Mouse (Mus musculus): ENCODE data around the gene Ppil2.
A peak's percentile ranks its signal among the peaks of the same experiment; 100 is the strongest.

Ppil2 gene

DNA sequence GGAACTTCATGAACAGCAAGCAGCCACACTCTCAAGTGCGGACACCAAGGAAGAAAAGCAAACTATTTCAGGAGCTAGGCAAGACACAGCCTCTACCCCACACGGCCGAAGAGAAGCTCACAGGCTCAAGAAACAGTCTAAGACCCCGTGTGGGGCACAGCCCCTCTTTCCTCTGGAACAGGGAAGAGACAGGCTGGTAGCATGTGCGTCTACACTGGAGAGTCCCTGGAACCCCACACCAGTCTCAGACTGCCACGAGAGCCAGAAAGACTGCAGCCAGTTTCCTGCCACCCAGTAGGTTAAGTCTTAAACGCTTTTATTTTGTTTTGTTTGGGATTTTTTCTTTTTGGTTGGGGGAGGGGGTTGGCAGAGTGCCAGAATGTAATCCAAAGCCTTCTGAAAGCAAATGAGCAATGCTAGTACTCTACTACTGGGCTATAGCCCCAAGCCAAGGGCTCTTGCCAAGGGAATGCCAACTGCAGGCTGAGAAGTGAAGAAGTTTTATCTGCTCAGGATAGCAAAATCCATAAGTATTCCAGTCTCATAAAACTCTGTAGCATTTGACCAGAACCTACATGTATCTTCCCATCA is 8.3 kb downstream of the Ppil2 start:
- DNase-seq (ENCODE audit: low spot score in 2 of 2): no peak

- DNase-seq (ENCODE audit: low spot score in 2 of 2): no peak
These were observed 14.1 kb downstream of the Ppil2 start for GRCm38 (mm10) chr16:17096938-17097337.

DNA sequence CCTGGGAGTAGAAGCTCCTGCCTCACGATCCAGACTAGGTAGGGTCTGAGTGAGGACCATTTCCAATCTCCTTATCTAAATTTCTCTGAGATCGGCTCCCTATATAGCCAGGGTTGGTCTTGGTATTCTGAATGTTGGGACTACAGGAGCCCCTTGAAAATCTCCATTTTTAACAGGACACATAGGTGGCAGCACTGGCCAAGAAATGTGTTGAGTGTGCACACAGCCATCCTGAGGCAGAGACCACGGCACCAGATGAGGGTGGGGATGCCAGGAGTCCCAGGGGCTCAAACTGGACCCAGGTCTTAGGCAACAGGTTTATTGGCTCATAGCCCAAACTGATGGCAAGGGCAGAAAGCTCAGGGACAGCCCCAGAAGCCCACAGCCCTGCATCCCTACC is 22.7 kb downstream of the Ppil2 start:
- no peak for DNase-seq (ENCODE audit: low spot score in 2 of 2)

GRCm38 (mm10) chr16:17086669-17087193 is 24.3 kb downstream of the Ppil2 start:
- no peak for DNase-seq (ENCODE audit: low spot score in 2 of 2)

DNA sequence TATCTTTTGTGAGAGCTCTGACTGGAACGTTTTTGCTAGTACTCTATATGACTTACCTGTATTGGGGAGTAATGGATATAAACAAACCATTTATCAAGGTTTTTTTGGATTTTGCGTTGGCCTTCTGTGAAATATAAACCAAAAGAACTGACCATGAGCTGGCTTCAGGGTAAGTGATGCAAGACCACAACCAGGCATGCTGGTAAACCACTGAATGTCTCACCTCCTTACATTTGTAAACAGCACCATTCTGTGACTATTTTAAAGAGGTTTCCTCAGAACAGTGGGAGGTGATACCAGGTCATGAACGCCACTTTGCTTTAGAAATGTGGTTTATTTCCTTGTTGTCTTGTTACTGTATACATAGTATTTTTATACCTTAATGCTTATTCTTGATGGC is 24.8 kb downstream of the Ppil2 start:
- no peak for DNase-seq (ENCODE audit: low spot score in 2 of 2)

DNA sequence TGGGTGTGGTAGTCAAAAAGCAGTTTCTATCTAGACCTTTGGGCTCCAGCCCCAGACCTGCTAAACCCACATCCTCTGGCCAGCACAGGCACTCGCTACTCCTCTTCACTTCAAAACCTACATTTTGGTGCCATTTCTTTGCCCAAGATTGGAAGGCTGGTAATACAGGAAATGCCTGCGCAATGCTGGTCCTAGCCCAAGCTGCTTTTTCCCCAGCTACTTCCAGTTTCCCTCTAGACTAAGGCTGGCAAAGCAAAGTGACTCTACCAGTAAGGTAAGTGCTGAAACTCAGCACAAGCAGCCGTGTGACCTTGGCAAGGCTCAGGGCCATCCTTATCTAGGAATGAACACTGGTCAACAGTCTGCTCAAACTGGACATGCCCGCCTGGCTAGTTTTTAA is 25.4 kb downstream of the Ppil2 start:
- no peak for DNase-seq (ENCODE audit: low spot score in 2 of 2)

DNA sequence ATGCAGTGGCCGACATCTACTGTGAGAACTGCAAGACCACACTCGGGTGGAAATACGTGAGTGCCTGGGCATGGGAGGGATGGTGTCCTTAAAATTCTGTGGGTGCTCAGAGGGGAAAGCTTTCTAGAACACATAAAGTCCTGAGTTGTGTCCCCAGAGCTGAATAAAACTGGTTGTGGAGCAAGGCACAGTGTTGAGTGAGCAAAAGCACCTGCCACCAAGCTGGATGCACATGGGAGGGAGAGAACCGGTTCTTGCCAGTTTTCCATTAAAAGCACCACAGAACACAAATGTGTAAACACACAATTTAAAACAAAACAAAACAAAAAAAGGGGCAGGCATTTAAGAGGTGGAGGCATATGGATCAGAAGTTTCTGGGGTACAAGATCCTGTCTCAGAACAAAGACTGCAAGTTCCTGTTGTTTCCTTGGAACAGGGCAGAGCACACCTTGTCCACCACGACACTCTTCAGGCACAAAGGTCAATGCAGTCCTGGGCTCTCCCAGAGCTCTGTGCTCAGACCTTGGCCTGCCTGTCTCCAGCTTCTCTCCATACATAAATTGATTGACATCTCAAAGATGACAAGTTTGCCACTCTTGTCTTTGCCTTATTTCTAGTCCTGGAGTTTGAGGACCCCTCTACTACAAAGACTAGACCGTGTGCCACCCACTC is 28.8 kb downstream of the Ppil2 start:
- no peak for DNase-seq (ENCODE audit: low spot score in 2 of 2)

DNA sequence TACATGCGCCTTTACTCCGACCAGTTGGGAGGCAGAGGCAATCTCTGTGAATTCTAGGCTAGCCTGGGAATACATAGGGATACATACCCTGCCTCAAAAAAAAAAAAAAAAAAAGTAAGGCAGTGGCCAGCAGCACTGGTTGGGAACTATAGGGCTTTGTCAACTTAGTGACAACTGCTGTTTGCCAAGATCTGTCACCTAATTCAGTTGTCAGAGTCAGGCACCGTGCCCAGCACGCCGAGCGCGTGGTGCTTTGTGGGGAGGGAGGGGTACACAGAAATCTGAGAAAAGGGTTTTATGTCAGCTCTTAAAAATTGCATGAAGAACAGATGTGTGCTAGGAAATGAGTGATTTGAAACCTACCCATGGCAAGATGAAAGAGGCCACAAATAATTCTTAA is 33.0 kb downstream of the Ppil2 start:
- DNase-seq (ENCODE audit: low spot score in 2 of 2): no peak

- no peak for DNase-seq (ENCODE audit: low spot score in 2 of 2)
These were observed 34.2 kb downstream of the Ppil2 start for GRCm38 (mm10) chr16:17076869-17077268.

- DNase-seq (ENCODE audit: low spot score in 2 of 2): no peak
These were observed 34.8 kb downstream of the Ppil2 start for GRCm38 (mm10) chr16:17076301-17076700.

DNA sequence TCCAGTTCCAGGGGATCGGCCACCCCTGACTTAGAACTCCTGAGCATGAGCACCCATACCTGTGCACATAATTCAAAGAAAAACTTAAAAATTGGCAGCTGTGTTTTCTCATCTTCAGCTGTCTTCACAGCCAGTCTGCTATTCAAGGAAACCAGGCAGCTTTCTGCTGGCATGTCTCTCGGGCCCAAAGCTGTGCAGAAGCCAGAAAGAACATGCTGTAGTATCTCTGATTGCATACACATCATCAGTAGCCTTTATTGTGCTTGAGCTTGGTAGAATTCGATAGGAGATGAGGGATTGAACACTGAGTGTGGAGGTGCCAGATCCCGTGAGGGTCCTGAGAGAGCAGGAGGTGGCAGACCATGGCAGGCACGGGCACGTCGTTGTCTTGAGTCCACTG is 38.1 kb downstream of the Ppil2 start:
- DNase-seq (ENCODE audit: low spot score in 2 of 2): no peak

- DNase-seq (ENCODE audit: low spot score in 2 of 2): no peak
These were observed 40.3 kb downstream of the Ppil2 start for GRCm38 (mm10) chr16:17070716-17071115.

DNA sequence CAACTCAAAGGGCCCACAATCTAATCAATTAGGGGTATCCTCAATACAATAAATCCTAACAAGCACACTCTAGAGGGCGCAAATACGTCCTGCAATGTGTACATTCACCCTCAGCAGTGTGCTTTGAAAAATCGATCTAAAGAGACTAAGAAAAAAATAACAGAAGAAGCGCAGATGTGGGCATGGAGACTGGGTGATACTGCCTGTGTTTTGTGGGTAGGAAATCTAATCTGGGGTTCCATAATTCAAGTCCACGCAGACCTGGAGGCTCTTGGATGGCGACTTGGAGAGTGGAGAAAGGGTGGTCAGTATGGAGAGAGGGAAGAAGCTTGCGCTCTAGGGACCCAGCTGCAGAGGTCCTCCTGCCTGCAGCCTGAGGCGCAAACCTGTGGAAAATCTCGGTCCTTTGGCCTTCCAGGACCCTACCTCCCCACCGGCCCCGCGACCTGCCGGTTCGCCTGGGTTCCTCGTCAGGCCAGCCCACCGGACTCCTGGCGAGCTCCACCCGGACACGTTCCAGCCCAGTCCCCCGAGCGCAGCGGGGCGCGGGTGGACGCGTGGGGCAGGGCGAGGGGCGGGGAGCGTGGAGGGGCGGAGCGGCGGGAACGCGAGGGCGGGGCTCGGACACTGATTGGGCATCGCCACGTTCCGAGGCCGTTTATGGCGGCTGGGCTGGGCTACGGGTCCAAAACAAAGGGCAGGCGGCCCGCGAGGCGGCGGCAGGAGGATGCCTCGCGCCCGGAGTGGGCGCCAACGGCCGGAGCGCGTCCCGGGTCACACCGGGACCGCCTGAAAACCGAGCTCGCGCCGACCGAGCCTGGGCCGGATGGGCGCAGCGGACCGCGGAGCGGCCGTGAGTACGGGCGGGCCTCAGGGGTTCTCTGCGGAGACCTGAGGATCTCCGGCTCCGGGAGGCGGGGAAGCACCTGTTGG is 41.3 kb downstream of the Ppil2 start, which contains the start of gene Ypel1:
Ypel1 (plus strand) TSS at position 186 of the 933 bp plus-strand sequence.
- peak; percentile 72 to 85 for DNase-seq (ENCODE audit: low spot score in 2 of 2)

DNA sequence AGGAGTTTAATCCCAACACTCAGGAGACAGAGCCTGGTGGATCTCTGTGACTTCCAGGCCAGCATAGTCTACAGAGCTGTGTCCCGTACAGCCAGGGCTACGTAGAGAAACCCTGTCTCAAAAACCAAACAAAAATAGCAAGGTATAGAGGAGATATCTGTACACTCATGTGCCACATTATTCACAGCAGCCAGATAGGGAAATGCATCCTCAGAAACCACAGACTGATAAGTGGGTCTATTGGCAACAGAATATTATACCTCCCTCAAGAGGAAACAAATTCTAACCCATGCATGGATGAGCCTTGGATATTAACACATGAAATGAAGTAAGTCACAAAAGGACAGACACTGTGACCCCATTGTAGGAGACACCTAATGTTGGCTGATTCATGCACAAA is 43.5 kb downstream of the Ppil2 start:
- DNase-seq (ENCODE audit: low spot score in 2 of 2): no peak

GRCm38 (mm10) chr16:17062338-17062737 is 48.7 kb downstream of the Ppil2 start:
- no peak for DNase-seq (ENCODE audit: low spot score in 2 of 2)

GRCm38 (mm10) chr16:17055584-17055983 is 55.5 kb downstream of the Ppil2 start:
- no peak for DNase-seq (ENCODE audit: low spot score in 2 of 2)

- no peak for DNase-seq (ENCODE audit: low spot score in 2 of 2)
These were observed 57.2 kb downstream of the Ppil2 start for GRCm38 (mm10) chr16:17053903-17054302.

- DNase-seq (ENCODE audit: low spot score in 2 of 2): no peak
These were observed 59.0 kb downstream of the Ppil2 start for GRCm38 (mm10) chr16:17052087-17052486.

DNA sequence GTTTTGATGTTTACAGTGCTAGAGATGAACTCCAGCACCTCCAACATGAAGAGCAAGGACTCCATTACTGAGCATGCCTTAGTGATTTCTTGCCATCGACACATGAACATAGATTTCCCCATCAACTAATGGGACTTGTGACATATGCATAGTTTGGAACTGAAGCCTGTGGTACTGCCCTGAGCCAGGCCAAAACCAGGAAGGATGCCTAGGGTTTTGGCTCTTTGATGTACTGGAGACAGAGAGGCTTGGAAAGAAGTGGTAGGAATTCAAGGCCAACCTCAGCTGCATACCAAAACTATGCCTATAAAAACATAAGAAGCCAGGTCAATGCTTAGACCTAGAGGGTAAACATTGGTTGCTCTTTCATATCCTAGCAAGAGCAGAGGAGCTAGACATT is 61.2 kb downstream of the Ppil2 start:
- DNase-seq (ENCODE audit: low spot score in 2 of 2): no peak

DNA sequence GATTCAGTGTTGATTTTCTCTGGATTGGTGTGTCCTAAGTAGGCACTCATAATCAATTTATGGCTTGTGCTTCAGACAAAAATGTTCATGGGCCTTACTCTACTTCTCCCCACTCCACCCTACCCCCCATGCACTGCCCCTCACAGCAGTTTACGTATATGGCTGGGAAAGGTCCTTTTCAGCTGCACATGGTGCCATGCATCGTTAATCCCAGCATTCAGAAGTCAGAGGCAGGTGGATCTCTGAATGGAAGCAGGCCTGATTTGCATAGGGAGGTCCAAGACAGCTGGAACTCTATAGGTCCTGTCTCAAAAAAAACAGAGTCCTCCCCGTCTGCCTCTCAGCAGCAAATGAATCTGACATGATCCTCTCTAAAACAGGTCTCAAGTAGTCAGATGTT is 65.8 kb downstream of the Ppil2 start:
- DNase-seq (ENCODE audit: low spot score in 2 of 2): no peak

DNA sequence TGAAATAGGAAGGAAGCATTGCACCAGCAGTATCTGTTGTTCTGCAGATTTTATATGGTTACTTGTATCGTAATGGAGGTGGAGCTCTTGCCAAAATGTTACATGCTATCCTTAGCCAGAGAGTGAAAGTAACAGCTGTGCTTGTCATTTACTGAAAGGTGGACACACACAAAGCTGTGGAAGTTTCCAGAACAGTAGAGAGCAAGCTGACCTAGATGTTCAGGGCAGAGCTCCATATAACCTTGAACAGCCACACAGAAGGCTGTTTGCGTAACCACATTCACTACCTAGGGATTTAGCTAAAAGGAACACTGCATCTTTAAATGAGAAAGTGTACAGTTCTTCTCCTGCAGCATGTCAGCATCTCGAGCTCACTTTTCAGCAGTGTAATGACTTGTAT is 66.7 kb downstream of the Ppil2 start:
- DNase-seq (ENCODE audit: low spot score in 2 of 2): no peak

- no peak for DNase-seq (ENCODE audit: low spot score in 2 of 2)
These were observed 69.6 kb downstream of the Ppil2 start for GRCm38 (mm10) chr16:17041417-17041816.

Measured in spleen, postnatal 4 days (tissue).